Mouse (Mus musculus) liver, embryonic 13.5 days (tissue): ENCODE measurements around the gene Synrg. TPM values are rescaled to one million over a fixed set of nuclear protein-coding genes. Genes with fewer than 3 reads are reported as not detected.

Source experiments
- ATAC-seq: fragments of 200-750 bp; cut with Nextera tagmentation; 2 replicates; pipeline ENCODE4 v1.8.0; 2017; ENCODE audit warnings: low read depth, mild to moderate bottlenecking, moderate number of reproducible peaks, moderate library complexity
- DNase-seq: peaks from one replicate; pipeline ENCODE4 v3.0.0; 2022
- H3K27ac ChIP-seq: fragments of 300-500 bp; sonication (generic); 2 replicates; pipeline ENCODE4 v1.5.1; 2015; ENCODE audit warnings: moderate library complexity, mild to moderate bottlenecking, inconsistent platforms
- H3K27me3 ChIP-seq: fragments of 300-500 bp; sonication (generic); 2 replicates; pipeline ENCODE4 v1.6.1; 2015; ENCODE audit warnings: mild to moderate bottlenecking, inconsistent platforms
- H3K36me3 ChIP-seq: fragments of 300-500 bp; sonication (generic); 2 replicates; pipeline ENCODE4 v1.6.1; 2015; ENCODE audit warnings: mild to moderate bottlenecking, inconsistent platforms
- H3K4me1 ChIP-seq: fragments of 300-500 bp; sonication (generic); replicated peaks from 2 replicates; pipeline ENCODE4 v1.6.1; 2015; ENCODE audit warnings: inconsistent platforms
- H3K4me2 ChIP-seq: fragments of 300-500 bp; sonication (generic); 2 replicates; pipeline ENCODE4 v1.6.1; 2015; ENCODE audit warnings: inconsistent platforms, mild to moderate bottlenecking, moderate library complexity
- H3K4me3 ChIP-seq: fragments of 300-500 bp; sonication (generic); replicated peaks from 2 replicates; pipeline ENCODE4 v1.5.1; 2015; ENCODE audit warnings: mild to moderate bottlenecking, inconsistent platforms
- H3K9ac ChIP-seq: fragments of 300-500 bp; sonication (generic); 2 replicates; pipeline ENCODE4 v1.6.1; 2015; ENCODE audit warnings: mild to moderate bottlenecking, inconsistent platforms
- H3K9me3 ChIP-seq: fragments of 300-500 bp; sonication (generic); replicated peaks from 2 replicates; pipeline ENCODE4 v1.6.1; 2016; ENCODE audit warnings: inconsistent platforms
- WGBS: fragments of 180-500 bp; shearing (Covaris S2); methylation state at CpG from one replicate; pipeline ENCODE4 v1.1.7; 2015; ENCODE audit not compliant: insufficient replicate concordance; 5-methylcytosine and 5-hydroxymethylcytosine counted together
- polyA plus RNA-seq: library from polyadenylated mRNA; unstranded; fragments of >200 nt; fragmentation: Nextera tagmentation; extraction: Ambion mirVana; gene quantifications from 2 replicates; pipeline ENCODE4 v1.2.1, GENCODE M21; 2015

The Synrg gene
- polyA plus RNA-seq, result 5.8 and 6.4 TPM in 2 replicates

GRCm38 (mm10) chr11:83963991-83964921 is at the start of gene Synrg:
Synrg (plus strand) TSS chr11:83964428.
- Histone ChIP-seq H3K9me3 (no peaks in the 10 kb centered on the region), H3K9ac (peak within 1 kb of the TSS; percentile 88), H3K4me1 (peaks cover 41% of the 10 kb centered on the region), H3K36me3 (peaks cover 34% of the 10 kb centered on the region), H3K4me2 (peak within 1 kb of the TSS; percentile 78), H3K27ac (peak within 1 kb of the TSS; percentile 76), H3K4me3 (peak within 1 kb of the TSS; percentile 78), H3K27me3 (no peaks in the 10 kb centered on the region)
- WGBS, result 1% methylated on average over 70 of the region's 76 CpGs
- DNase-seq (peak; percentile 89), ATAC-seq (peak; percentile 94)

GRCm38 (mm10) chr11:83914501-83914900 is 49.7 kb upstream of the Synrg start:
- H3K4me3 ChIP-seq, result no peak overlapping the region
- no peak overlapping the region for H3K27ac ChIP-seq

GRCm38 (mm10) chr11:83922600-83922999 is 41.6 kb upstream of the Synrg start:
- H3K9me3 ChIP-seq, result no peaks in the 10 kb centered on the region
- WGBS, result 50% methylated on average over 2 of the region's 2 CpGs
- H3K9ac ChIP-seq, result no peak overlapping the region
- 0 out of 2 replicates have a peak, but pooled peaks cover 4% of the 10 kb centered on the region for H3K4me1 ChIP-seq
- 0 out of 2 replicates have a peak, but pooled peaks cover 4% of the 10 kb centered on the region for H3K27me3 ChIP-seq
- H3K4me3 ChIP-seq, result no peak overlapping the region
- H3K27ac ChIP-seq, result no peak overlapping the region
- no peak overlapping the region for H3K4me2 ChIP-seq
- ATAC-seq (no peak), DNase-seq (no peak)
- H3K36me3 ChIP-seq, result no peaks in the 10 kb centered on the region

More at GRCm38 (mm10) chr11:83914501-83914900, 49.7 kb upstream of the Synrg start:
- WGBS, result 50% methylated on average over 4 of the region's 4 CpGs
- Histone ChIP-seq H3K9ac (no peak overlapping the region), H3K9me3 (no peaks in the 10 kb centered on the region), H3K27me3 (no peaks in the 10 kb centered on the region), H3K4me1 (peaks cover 5% of the 10 kb centered on the region; the same call in 1 of the 2 replicates), H3K4me2 (no peak overlapping the region), H3K36me3 (no peaks in the 10 kb centered on the region)
- ATAC-seq, result no peak; the same call in 1 of the 2 replicates
- no peak for DNase-seq

GRCm38 (mm10) chr11:83927097-83927496 is 37.1 kb upstream of the Synrg start:
- no peak for DNase-seq

GRCm38 (mm10) chr11:83932506-83933106 is 31.6 kb upstream of the Synrg start:
- H3K36me3 ChIP-seq, result no peaks in the 10 kb centered on the region
- no peak overlapping the region for H3K9ac ChIP-seq
- H3K4me1 ChIP-seq, result 0 out of 2 replicates have a peak, but pooled peaks cover 3% of the 10 kb centered on the region
- H3K9me3 ChIP-seq, result no peaks in the 10 kb centered on the region
- no peaks in the 10 kb centered on the region for H3K27me3 ChIP-seq
- DNase-seq (no peak), ATAC-seq (no peak)
- H3K4me3 ChIP-seq, result no peak overlapping the region
- H3K4me2 ChIP-seq, result no peak overlapping the region
- WGBS, result 54% methylated on average over 10 of the region's 10 CpGs
- no peak overlapping the region; the same call in 1 of the 2 replicates for H3K27ac ChIP-seq

More at GRCm38 (mm10) chr11:83927097-83927496, 37.1 kb upstream of the Synrg start:
- no peak overlapping the region for H3K4me2 ChIP-seq
- no peak overlapping the region for H3K27ac ChIP-seq
- no peak overlapping the region for H3K4me3 ChIP-seq
- 43% methylated on average over 3 of the region's 3 CpGs for WGBS
- H3K9me3 ChIP-seq, result no peaks in the 10 kb centered on the region
- H3K36me3 ChIP-seq, result no peaks in the 10 kb centered on the region
- H3K27me3 ChIP-seq, result 0 out of 2 replicates have a peak, but pooled peaks cover 4% of the 10 kb centered on the region
- H3K9ac ChIP-seq, result no peak overlapping the region
- no peak for ATAC-seq
- 0 out of 2 replicates have a peak, but pooled peaks cover 4% of the 10 kb centered on the region for H3K4me1 ChIP-seq

- H3K27ac ChIP-seq, result no peak overlapping the region
- H3K4me1 ChIP-seq, result 0 out of 2 replicates have a peak, but pooled peaks cover 3% of the 10 kb centered on the region
- no peaks in the 10 kb centered on the region for H3K27me3 ChIP-seq
- no peak overlapping the region for H3K4me3 ChIP-seq
- H3K36me3 ChIP-seq, result no peaks in the 10 kb centered on the region
- H3K4me2 ChIP-seq, result no peak overlapping the region
- no peaks in the 10 kb centered on the region for H3K9me3 ChIP-seq
- ATAC-seq (no peak), DNase-seq (no peak)
- H3K9ac ChIP-seq, result no peak overlapping the region
- 75% methylated on average over 4 of the region's 4 CpGs for WGBS
These were observed 30.9 kb upstream of the Synrg start for GRCm38 (mm10) chr11:83933376-83933775.

- Histone ChIP-seq H3K27ac (no peak overlapping the region), H3K4me3 (no peak overlapping the region), H3K4me1 (0 out of 2 replicates have a peak, but pooled peaks cover 3% of the 10 kb centered on the region), H3K36me3 (no peaks in the 10 kb centered on the region), H3K27me3 (peaks cover 3% of the 10 kb centered on the region; the same call in 1 of the 2 replicates), H3K9ac (no peak overlapping the region), H3K9me3 (no peaks in the 10 kb centered on the region), H3K4me2 (no peak overlapping the region)
- ATAC-seq (no peak), DNase-seq (peak; percentile 27)
- WGBS, result 14% methylated on average over 7 of the region's 7 CpGs
These were observed 28.1 kb upstream of the Synrg start for GRCm38 (mm10) chr11:83935986-83936665.

GRCm38 (mm10) chr11:83938556-83938955 is 25.7 kb upstream of the Synrg start:
- no peak overlapping the region for H3K4me3 ChIP-seq
- DNase-seq, result no peak
- H3K4me2 ChIP-seq, result no peak overlapping the region
- peaks cover 17% of the 10 kb centered on the region for H3K4me1 ChIP-seq
- no peaks in the 10 kb centered on the region for H3K36me3 ChIP-seq
- WGBS, result 60% methylated on average over 8 of the region's 8 CpGs
- H3K9ac ChIP-seq, result no peak overlapping the region
- H3K27ac ChIP-seq, result no peak overlapping the region
- no peaks in the 10 kb centered on the region for H3K9me3 ChIP-seq
- ATAC-seq, result no peak
- peaks cover 3% of the 10 kb centered on the region; the same call in 1 of the 2 replicates for H3K27me3 ChIP-seq

GRCm38 (mm10) chr11:83941950-83942840 is 22.0 kb upstream of the Synrg start, which contains the start of gene Ddx52:
Ddx52 (plus strand) TSS chr11:83942062.
- peak; percentile 95 for ATAC-seq
- Histone ChIP-seq H3K36me3 (peaks cover 31% of the 10 kb centered on the region), H3K27ac (peak within 1 kb of the TSS; percentile 77), H3K9ac (peak within 1 kb of the TSS; percentile 88), H3K4me3 (peak within 1 kb of the TSS; percentile 87), H3K9me3 (no peaks in the 10 kb centered on the region), H3K4me1 (peaks cover 14% of the 10 kb centered on the region), H3K4me2 (peak within 1 kb of the TSS; percentile 80), H3K27me3 (peaks cover 3% of the 10 kb centered on the region; the same call in 1 of the 2 replicates)
- WGBS, result under 1% methylated on average over 49 of the region's 49 CpGs
- peak; percentile 83 for DNase-seq

- no peaks in the 10 kb centered on the region for H3K27me3 ChIP-seq
- no peak overlapping the region for H3K4me3 ChIP-seq
- H3K4me1 ChIP-seq, result no peaks in the 10 kb centered on the region
- H3K27ac ChIP-seq, result no peak overlapping the region
- H3K9me3 ChIP-seq, result no peaks in the 10 kb centered on the region
- ATAC-seq, result no peak
- H3K9ac ChIP-seq, result no peak overlapping the region
- no peak for DNase-seq
- peaks cover 90% of the 10 kb centered on the region for H3K36me3 ChIP-seq
- WGBS, result 81% methylated on average over 2 of the region's 2 CpGs
- no peak overlapping the region for H3K4me2 ChIP-seq
These were observed 7.4 kb upstream of the Synrg start for GRCm38 (mm10) chr11:83956822-83957221.
